Mouse (Mus musculus): ENCODE measurements around the gene Itgb7. TPM values are rescaled to one million over a fixed set of nuclear protein-coding genes. Genes with fewer than 3 reads are reported as not detected.

The Itgb7 gene
- polyA plus RNA-seq, 1 experiment from 2014 or later, result 5.8 TPM

DNA sequence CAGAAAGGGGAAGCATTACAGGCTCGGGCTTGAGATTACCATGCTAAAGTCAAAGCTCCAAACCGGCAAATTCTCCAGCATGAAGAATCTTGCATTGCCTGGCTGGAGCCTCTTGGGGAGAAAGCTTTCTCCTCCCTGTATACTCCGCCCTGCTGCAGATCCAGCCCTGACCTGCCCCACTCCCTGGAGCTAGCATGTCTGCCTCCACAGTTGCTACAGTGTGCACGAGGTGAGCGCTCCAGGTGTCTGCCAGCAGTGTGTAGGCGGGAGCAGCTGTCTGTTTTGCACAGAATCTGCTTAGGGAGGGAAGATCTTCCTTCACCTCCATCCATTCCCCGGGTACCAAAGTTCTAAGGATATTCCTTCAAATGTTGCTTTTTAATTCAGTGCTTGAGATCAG, 30.8 kb upstream of the Itgb7 start:
- peak overlapping the region; percentile 90 for H3K27ac ChIP-seq (replicated peaks)
- no peak for ATAC-seq (ENCODE audit: insufficient number of reproducible peaks, low FRiP score, low TSS enrichment, low read depth)

DNA sequence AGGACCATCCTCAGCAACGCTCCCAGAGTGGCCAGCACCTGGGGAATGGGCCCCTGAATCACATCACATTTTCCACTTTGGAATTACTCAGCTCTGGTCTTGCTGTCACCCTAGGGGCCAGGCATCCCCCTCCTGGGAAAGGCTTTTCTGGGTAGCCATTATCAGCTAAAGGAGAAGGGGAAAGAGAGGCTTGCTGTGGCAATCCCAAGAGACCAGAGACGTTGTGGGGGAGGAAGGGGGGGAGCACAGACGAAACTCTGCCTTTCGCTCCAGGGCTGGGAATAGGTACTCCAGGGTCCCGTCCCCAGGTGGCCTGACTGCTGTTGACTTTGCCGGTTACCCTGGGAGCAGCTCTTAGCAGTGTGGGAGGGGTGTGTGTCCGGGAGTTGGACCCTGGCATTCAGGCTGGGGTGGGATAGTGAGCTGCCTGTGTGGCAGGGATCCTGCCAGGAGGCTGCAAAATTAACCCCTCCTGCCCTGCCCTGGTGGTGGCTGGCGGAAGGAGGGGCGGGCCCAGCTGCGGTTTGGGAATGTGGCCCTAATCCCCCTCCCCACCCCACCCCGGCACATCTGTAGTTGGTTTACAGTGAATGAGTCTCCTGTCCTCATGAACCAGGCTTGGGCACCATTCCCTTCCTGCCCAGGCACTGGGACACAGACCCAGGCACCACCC, 27.0 kb upstream of the Itgb7 start:
- H3K27me3 ChIP-seq, result no peaks in the 10 kb centered on the region
- WGBS, result 5% methylated on average over 11 of the region's 11 CpGs
- H3K4me3 ChIP-seq (replicated peaks), result peak overlapping the region; percentile 79
- no peak overlapping the region for H3K9ac ChIP-seq
- peak overlapping the region; percentile 87 for H3K4me2 ChIP-seq (replicated peaks)
- peak; percentile 66 for ATAC-seq (ENCODE audit: insufficient number of reproducible peaks, low FRiP score, low TSS enrichment, low read depth)
- peaks cover 78% of the 10 kb centered on the region for H3K4me1 ChIP-seq
- H3K27ac ChIP-seq (replicated peaks), result peak overlapping the region; percentile 99
- H3K9me3 ChIP-seq (replicated peaks), result no peaks in the 10 kb centered on the region
- peaks cover 4% of the 10 kb centered on the region; the same call in 1 of the 2 replicates for H3K36me3 ChIP-seq

More for the DNA sequence above, 30.8 kb upstream of the Itgb7 start:
- Histone ChIP-seq H3K27me3 (no peaks in the 10 kb centered on the region), H3K4me3 (replicated peaks) (no peak overlapping the region), H3K4me1 (peaks cover 48% of the 10 kb centered on the region), H3K9ac (no peak overlapping the region), H3K9me3 (replicated peaks) (no peaks in the 10 kb centered on the region), H3K4me2 (replicated peaks) (0 out of 2 replicates have a peak overlapping the region, but pooled peaks have one; percentile 13), H3K36me3 (no peaks in the 10 kb centered on the region)
- WGBS, result 30% methylated on average over 7 of the region's 7 CpGs

DNA sequence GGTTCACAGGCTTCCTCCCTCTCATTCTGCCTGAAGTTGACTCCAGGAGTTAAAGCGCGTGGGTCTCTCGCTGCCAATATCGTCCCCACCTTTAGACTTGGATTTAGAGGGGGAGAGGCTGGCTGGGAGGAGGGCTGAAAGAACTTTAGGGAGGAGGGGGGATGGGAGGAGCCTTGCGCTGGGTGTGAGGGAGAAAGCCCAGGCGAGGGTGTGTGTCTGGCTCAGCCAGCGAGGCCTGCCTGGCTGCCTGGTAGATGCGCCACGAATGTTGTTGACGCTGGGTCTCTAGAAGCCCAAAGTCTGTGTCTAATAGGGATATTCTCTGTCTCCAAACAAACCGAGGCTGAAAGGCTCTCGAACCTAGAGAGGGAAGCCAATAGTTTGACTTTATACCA, 26.3 kb upstream of the Itgb7 start:
- H3K4me1 ChIP-seq, result peaks cover 79% of the 10 kb centered on the region
- H3K9me3 ChIP-seq (replicated peaks), result no peaks in the 10 kb centered on the region
- peak overlapping the region; percentile 23; the same call in 1 of the 2 replicates for H3K9ac ChIP-seq
- H3K4me3 ChIP-seq (replicated peaks), result peak overlapping the region; percentile 79
- ATAC-seq (ENCODE audit: insufficient number of reproducible peaks, low FRiP score, low TSS enrichment, low read depth), result peak; percentile 61
- H3K36me3 ChIP-seq, result peaks cover 7% of the 10 kb centered on the region
- 2% methylated on average over 12 of the region's 12 CpGs for WGBS
- H3K27ac ChIP-seq (replicated peaks), result peak overlapping the region; percentile 99
- H3K27me3 ChIP-seq, result no peaks in the 10 kb centered on the region
- H3K4me2 ChIP-seq (replicated peaks), result peak overlapping the region; percentile 87

DNA sequence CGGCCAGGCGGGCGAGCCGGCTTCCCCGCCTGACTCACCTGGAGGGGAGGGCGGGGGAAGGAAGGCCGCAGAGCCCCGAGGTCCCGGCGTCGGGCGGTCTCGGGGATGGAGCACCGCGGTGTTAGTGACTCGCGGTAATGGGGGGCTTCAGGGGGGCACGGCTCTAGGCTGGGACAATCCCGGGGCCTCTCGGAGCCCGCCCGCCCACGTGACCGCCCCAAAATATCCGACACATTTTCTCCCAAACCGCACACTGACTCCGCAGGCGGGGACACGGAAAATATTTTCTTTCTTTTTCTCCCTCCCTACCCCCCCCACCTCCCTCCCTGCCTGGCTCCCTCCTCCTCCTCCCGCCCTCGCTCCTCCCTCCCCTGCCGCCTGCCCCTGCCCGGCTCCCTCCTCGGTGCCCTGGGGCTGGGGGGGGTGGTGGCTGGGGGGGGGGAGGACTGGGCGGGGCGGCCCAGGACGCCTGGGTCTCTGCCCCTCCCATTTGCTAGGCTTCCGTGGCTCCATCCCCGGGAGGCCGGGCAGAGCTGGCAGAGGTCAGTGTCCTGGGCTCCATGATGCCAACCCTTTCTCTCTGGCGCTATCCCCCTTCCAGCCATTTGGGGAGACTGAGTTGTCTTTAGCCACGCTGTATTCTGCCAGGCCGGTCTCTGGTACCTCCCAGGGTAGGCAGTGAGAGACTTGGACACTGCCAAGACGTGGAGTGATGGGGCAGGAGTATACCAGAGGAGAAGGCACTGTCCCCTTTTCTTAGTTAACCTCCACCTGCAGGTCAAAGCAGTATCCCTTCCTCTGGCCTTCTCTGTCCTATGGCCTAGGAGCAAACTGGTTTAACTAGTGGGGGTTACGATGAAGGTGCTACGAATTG, 25.7 kb upstream of the Itgb7 start, which contains the start of gene Rarg:
Gene Rarg (minus strand): TSS at position 316 of the 874 bp plus-strand sequence.
- H3K9ac ChIP-seq, result peak within 1 kb of the TSS; percentile 93
- H3K27ac ChIP-seq (replicated peaks), result peak within 1 kb of the TSS; percentile 99
- under 1% methylated on average over 39 of the region's 46 CpGs for WGBS
- H3K4me3 ChIP-seq (replicated peaks), result peak within 1 kb of the TSS; percentile 79
- H3K4me1 ChIP-seq, result peaks cover 78% of the 10 kb centered on the region
- H3K27me3 ChIP-seq, result no peaks in the 10 kb centered on the region
- no peaks in the 10 kb centered on the region for H3K9me3 ChIP-seq (replicated peaks)
- peak; percentile 68 for ATAC-seq (ENCODE audit: insufficient number of reproducible peaks, low FRiP score, low TSS enrichment, low read depth)
- H3K4me2 ChIP-seq (replicated peaks), result peak within 1 kb of the TSS; percentile 87
- H3K36me3 ChIP-seq, result peaks cover 13% of the 10 kb centered on the region

DNA sequence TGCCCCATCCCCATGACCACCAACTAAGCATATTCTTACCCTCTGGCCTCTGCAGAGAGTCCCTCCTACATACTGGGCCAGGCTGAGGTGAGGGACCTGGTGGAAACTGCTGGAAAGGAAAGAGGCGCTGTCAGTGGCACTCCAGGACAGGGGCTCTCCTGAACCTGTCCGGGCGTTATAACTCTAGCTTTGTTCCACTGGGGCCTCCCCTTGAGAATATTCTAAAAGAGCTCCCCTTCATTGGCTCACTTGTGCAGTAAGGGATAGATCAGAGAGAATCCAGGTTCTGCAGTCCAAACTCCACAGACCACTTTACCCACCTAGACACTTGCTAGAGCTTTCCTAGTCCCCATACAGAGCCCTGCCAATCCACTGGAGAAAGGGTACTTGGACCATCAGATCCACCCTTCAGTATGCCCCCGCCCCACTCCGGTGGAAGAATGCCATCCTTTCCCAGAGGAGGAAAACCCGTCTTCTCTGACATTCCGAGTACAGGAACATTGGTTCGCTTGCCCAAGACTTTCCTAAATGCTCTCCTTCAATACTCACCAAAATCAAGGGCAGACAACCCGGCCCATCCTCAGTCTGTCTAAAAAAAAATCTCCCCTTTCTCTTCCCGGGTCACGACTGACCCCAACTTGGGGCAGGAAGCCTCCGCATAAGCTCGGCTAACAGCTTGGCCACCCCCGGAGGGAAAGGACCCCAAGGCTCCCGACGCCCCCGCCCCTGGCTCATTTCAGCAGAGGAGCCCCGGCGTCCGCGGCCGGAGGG, 24.9 kb upstream of the Itgb7 start:
- H3K9me3 ChIP-seq (replicated peaks), result no peaks in the 10 kb centered on the region
- peak overlapping the region; percentile 87 for H3K4me2 ChIP-seq (replicated peaks)
- H3K4me3 ChIP-seq (replicated peaks), result peak overlapping the region; percentile 79
- H3K27ac ChIP-seq (replicated peaks), result peak overlapping the region; percentile 99
- ATAC-seq (ENCODE audit: insufficient number of reproducible peaks, low FRiP score, low TSS enrichment, low read depth), result no peak
- peaks cover 21% of the 10 kb centered on the region for H3K36me3 ChIP-seq
- WGBS, result 3% methylated on average over 22 of the region's 22 CpGs
- peaks cover 78% of the 10 kb centered on the region for H3K4me1 ChIP-seq
- H3K9ac ChIP-seq, result peak overlapping the region; percentile 93
- H3K27me3 ChIP-seq, result no peaks in the 10 kb centered on the region

DNA sequence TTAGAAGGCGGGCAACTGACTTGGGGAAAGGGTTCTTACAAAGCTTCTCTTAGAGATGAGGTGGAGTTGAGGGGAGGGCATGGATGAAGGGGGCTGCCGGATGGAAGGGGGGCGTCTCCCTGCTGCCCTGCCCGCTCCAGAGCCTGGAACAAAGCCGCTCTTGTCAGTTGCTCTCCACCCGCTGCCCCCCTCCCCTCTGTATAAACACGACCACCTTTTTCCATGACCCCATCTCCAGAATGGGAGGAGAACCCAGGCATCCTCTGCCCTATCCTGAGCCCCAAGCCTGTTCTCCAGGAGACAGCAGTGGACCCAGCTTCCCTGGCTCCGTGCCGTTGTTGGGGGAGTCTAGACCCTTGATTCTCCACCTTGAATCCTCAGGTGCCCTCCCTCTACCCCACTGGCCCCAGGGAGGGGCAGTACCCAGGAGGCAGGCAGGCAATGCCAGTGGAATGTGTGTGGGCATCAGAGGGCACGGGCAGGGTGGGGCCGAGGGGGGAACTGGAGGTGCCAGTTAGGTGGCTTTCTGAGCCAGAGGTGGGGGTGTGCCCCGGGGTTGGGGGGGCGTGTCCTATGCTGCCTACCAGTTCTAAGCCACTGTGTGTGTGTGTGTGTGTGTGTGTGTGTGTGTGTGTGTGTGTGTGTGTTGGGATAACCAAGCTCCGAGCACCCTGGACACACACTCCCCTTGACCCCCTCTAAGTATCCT, 24.0 kb upstream of the Itgb7 start:
- Histone ChIP-seq H3K4me1 (peaks cover 86% of the 10 kb centered on the region), H3K9me3 (replicated peaks) (no peaks in the 10 kb centered on the region), H3K27me3 (no peaks in the 10 kb centered on the region), H3K4me2 (replicated peaks) (peak overlapping the region; percentile 87), H3K9ac (peak overlapping the region; percentile 93), H3K27ac (replicated peaks) (peak overlapping the region; percentile 99), H3K36me3 (peaks cover 29% of the 10 kb centered on the region), H3K4me3 (replicated peaks) (peak overlapping the region; percentile 79)
- WGBS, result 11% methylated on average over 13 of the region's 14 CpGs
- no peak; the same call in 1 of the 2 replicates for ATAC-seq (ENCODE audit: insufficient number of reproducible peaks, low FRiP score, low TSS enrichment, low read depth)

DNA sequence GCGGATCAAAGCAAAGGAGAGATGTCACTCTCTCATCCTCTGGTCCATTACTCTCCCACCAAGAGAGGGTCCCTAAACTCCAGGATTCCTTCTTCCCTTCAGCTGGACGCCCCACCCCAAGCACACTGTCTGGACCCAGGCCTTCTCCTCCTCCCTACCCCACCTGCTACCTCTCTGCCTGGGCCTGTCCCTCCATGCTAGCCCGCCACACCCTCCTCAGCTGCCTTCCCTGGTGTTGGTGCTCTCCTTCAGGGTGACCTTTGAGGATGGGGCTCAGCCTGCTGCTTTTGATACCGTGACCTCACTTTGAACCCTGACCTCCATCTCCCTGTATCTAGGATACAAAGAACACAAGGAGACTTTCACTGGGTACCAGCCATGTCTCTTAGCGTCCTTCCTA, 18.8 kb upstream of the Itgb7 start:
- peak overlapping the region; percentile 96 for H3K27ac ChIP-seq (replicated peaks)
- peaks cover 34% of the 10 kb centered on the region for H3K36me3 ChIP-seq
- H3K27me3 ChIP-seq, result no peaks in the 10 kb centered on the region
- no peak overlapping the region for H3K9ac ChIP-seq
- peak overlapping the region; percentile 76; the same call in 1 of the 2 replicates for H3K4me2 ChIP-seq (replicated peaks)
- 57% methylated on average over 5 of the region's 5 CpGs for WGBS
- peaks cover 81% of the 10 kb centered on the region for H3K4me1 ChIP-seq
- H3K9me3 ChIP-seq (replicated peaks), result no peaks in the 10 kb centered on the region
- no peak for ATAC-seq (ENCODE audit: insufficient number of reproducible peaks, low FRiP score, low TSS enrichment, low read depth)
- H3K4me3 ChIP-seq (replicated peaks), result peak overlapping the region; percentile 50; the same call in 1 of the 2 replicates

DNA sequence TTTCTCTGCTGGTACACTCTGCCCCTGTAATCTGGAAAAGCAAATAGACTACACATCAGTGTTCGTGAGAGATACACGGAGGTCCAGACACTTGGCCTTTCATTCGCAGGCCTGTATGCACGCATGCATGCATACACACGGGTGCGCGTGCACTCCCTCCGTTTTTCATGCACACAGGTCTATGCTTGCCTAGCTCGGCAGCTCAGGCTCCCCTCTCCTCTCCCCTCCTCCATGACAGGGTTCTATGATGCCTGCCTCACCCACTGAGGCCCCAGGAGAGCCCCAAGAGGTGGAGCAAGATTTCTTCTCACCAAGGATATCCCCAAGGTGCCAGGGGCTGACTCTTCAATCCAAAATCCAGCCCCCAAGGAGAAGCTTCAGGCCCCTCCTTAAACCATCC, 18.2 kb upstream of the Itgb7 start:
- peaks cover 81% of the 10 kb centered on the region for H3K4me1 ChIP-seq
- 23% methylated on average over 9 of the region's 9 CpGs for WGBS
- H3K27ac ChIP-seq (replicated peaks), result peak overlapping the region; percentile 96
- no peak for ATAC-seq (ENCODE audit: insufficient number of reproducible peaks, low FRiP score, low TSS enrichment, low read depth)
- H3K4me3 ChIP-seq (replicated peaks), result peak overlapping the region; percentile 50
- H3K27me3 ChIP-seq, result no peaks in the 10 kb centered on the region
- H3K4me2 ChIP-seq (replicated peaks), result peak overlapping the region; percentile 76
- H3K9ac ChIP-seq, result peak overlapping the region; percentile 31; the same call in 1 of the 2 replicates
- peaks cover 34% of the 10 kb centered on the region for H3K36me3 ChIP-seq
- H3K9me3 ChIP-seq (replicated peaks), result no peaks in the 10 kb centered on the region

DNA sequence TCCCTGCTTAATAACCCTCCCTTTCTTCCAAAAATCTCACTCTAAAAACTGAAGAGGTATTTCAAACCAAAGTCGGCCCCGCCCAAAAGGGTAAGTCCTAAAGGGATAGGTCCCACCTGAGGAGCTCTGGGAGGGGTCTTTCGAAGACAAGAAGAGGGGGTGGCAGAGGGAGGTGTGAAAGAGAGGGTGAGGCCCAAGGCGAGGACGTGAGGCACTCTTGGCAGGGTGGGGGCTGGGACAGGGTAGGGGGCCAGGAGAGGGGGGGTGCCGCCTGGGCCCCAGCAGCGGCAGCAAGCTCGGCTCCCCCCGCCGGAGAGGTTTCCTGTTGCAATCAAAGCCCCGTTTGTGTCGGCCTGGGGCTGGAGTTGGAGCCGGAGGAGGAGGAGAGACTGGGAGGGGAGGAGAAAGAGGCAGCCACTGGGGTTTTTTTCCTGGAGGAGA, 17.5 kb upstream of the Itgb7 start:
- H3K4me1 ChIP-seq, result peaks cover 81% of the 10 kb centered on the region
- peak overlapping the region; percentile 96 for H3K27ac ChIP-seq (replicated peaks)
- no peaks in the 10 kb centered on the region for H3K27me3 ChIP-seq
- H3K4me3 ChIP-seq (replicated peaks), result peak overlapping the region; percentile 50
- 0 out of 2 replicates have a peak, but pooled peaks have one; percentile 2 for ATAC-seq (ENCODE audit: insufficient number of reproducible peaks, low FRiP score, low TSS enrichment, low read depth)
- peaks cover 31% of the 10 kb centered on the region for H3K36me3 ChIP-seq
- H3K4me2 ChIP-seq (replicated peaks), result peak overlapping the region; percentile 76
- peak overlapping the region; percentile 31 for H3K9ac ChIP-seq
- no peaks in the 10 kb centered on the region for H3K9me3 ChIP-seq (replicated peaks)
- WGBS, result 1% methylated on average over 13 of the region's 13 CpGs

DNA sequence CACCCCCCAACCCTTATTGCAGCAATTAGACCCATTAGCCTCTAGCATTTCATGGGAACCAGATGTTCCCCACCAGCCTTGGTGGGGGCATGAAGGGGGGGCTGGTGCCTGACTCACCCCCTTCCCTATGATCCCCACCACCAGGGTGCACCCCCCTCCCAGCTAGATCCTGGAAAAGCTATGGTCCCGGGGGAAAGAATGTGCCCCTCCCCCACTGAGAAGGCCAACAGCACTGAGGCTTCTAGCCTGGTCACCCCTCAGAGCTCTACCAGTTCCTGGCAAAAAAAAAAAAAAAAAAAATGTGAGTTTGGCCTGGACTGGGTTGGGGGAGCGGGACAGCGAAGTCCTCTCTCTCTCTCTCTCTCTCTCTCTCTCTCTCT, 17.1 kb upstream of the Itgb7 start:
- Histone ChIP-seq H3K36me3 (peaks cover 31% of the 10 kb centered on the region), H3K9ac (no peak overlapping the region), H3K4me3 (replicated peaks) (peak overlapping the region; percentile 50), H3K9me3 (replicated peaks) (no peaks in the 10 kb centered on the region), H3K27me3 (no peaks in the 10 kb centered on the region), H3K4me1 (peaks cover 81% of the 10 kb centered on the region), H3K4me2 (replicated peaks) (peak overlapping the region; percentile 76), H3K27ac (replicated peaks) (peak overlapping the region; percentile 96)
- WGBS, result 0% methylated on average over 3 of the region's 3 CpGs
- no peak for ATAC-seq (ENCODE audit: insufficient number of reproducible peaks, low FRiP score, low TSS enrichment, low read depth)
